Mouse (Mus musculus): ENCODE measurements at regions not wholly inside any gene's neighbourhood (a gene's known extent, or its start where the extent isn't known, plus 50 kb on each side); places are given as distances from the start of the nearest gene placed in this dataset.

- H3K27ac ChIP-seq, result no peak overlapping the region
- no peak overlapping the region for H3K9ac ChIP-seq (replicated peaks; ENCODE audit: low read length)
- 38% methylated on average over 5 of the region's 5 CpGs for WGBS
- ATAC-seq (peak; percentile 68; the same call in 1 of the 2 replicates), DNase-seq (ENCODE audit: low spot score) (peak; percentile 21)
- no peak for TF ChIP-seq CTCF (IDR thresholded peaks at IDR 0.05; ENCODE audit: low read depth)
- H3K36me3 ChIP-seq (ENCODE audit: insufficient read depth, low read length), result no peaks in the 10 kb centered on the region
- no peaks in the 10 kb centered on the region for H3K27me3 ChIP-seq (ENCODE audit: insufficient read depth, low read length)
- H3K9me3 ChIP-seq (ENCODE audit: low read length), result no peaks in the 10 kb centered on the region
- no peaks in the 10 kb centered on the region for H3K4me1 ChIP-seq (ENCODE audit: insufficient read depth, low read length)
- no peak overlapping the region for H3K4me2 ChIP-seq (ENCODE audit: low read depth, low read length)
- H3K4me3 ChIP-seq (ENCODE audit: low read length), result no peak overlapping the region
Observed at GRCm38 (mm10) chr15:92946216-92946615, 328.8 kb downstream of the Gxylt1 start.

GRCm38 (mm10) chr15:92903821-92904220, 371.2 kb downstream of the Gxylt1 start:
- H3K4me1 ChIP-seq (ENCODE audit: insufficient read depth, low read length), result no peaks in the 10 kb centered on the region
- H3K27ac ChIP-seq, result no peak overlapping the region
- H3K4me2 ChIP-seq (ENCODE audit: low read depth, low read length), result no peak overlapping the region
- DNase-seq (ENCODE audit: low spot score) (peak; percentile 53), ATAC-seq (no peak)
- no peaks in the 10 kb centered on the region for H3K9me3 ChIP-seq (ENCODE audit: low read length)
- H3K4me3 ChIP-seq (ENCODE audit: low read length), result no peak overlapping the region
- no peaks in the 10 kb centered on the region for H3K27me3 ChIP-seq (ENCODE audit: insufficient read depth, low read length)
- no peak overlapping the region for H3K9ac ChIP-seq (replicated peaks; ENCODE audit: low read length)
- H3K36me3 ChIP-seq (ENCODE audit: insufficient read depth, low read length), result no peaks in the 10 kb centered on the region
- WGBS, result 56% methylated on average over 8 of the region's 8 CpGs
- TF ChIP-seq CTCF (IDR thresholded peaks at IDR 0.05; ENCODE audit: low read depth), result no peak

GRCm38 (mm10) chr15:92897277-92897676, 377.7 kb downstream of the Gxylt1 start:
- Histone ChIP-seq H3K9ac (replicated peaks; ENCODE audit: low read length) (no peak overlapping the region), H3K36me3 (ENCODE audit: insufficient read depth, low read length) (no peaks in the 10 kb centered on the region), H3K4me2 (ENCODE audit: low read depth, low read length) (no peak overlapping the region), H3K4me1 (ENCODE audit: insufficient read depth, low read length) (no peaks in the 10 kb centered on the region), H3K4me3 (ENCODE audit: low read length) (no peak overlapping the region), H3K27me3 (ENCODE audit: insufficient read depth, low read length) (no peaks in the 10 kb centered on the region), H3K9me3 (ENCODE audit: low read length) (no peaks in the 10 kb centered on the region), H3K27ac (no peak overlapping the region)
- ATAC-seq, result no peak
- DNase-seq (ENCODE audit: low spot score), result no peak
- no peak for TF ChIP-seq CTCF (IDR thresholded peaks at IDR 0.05; ENCODE audit: low read depth)
- 90% methylated on average over 7 of the region's 7 CpGs for WGBS

GRCm38 (mm10) chr15:92895836-92896235, 379.1 kb downstream of the Gxylt1 start:
- H3K4me3 ChIP-seq (ENCODE audit: low read length), result no peak overlapping the region
- H3K27ac ChIP-seq, result no peak overlapping the region
- DNase-seq (ENCODE audit: low spot score) (no peak), ATAC-seq (no peak)
- no peaks in the 10 kb centered on the region for H3K9me3 ChIP-seq (ENCODE audit: low read length)
- TF ChIP-seq CTCF (IDR thresholded peaks at IDR 0.05; ENCODE audit: low read depth), result no peak
- no peaks in the 10 kb centered on the region for H3K4me1 ChIP-seq (ENCODE audit: insufficient read depth, low read length)
- 82% methylated on average over 4 of the region's 4 CpGs for WGBS
- H3K27me3 ChIP-seq (ENCODE audit: insufficient read depth, low read length), result no peaks in the 10 kb centered on the region
- H3K36me3 ChIP-seq (ENCODE audit: insufficient read depth, low read length), result no peaks in the 10 kb centered on the region
- no peak overlapping the region for H3K4me2 ChIP-seq (ENCODE audit: low read depth, low read length)
- H3K9ac ChIP-seq (replicated peaks; ENCODE audit: low read length), result no peak overlapping the region

- DNase-seq (ENCODE audit: low spot score), result no peak
- ATAC-seq, result no peak
- Histone ChIP-seq H3K4me1 (ENCODE audit: insufficient read depth, low read length) (no peaks in the 10 kb centered on the region), H3K27ac (no peak overlapping the region), H3K4me2 (ENCODE audit: low read depth, low read length) (no peak overlapping the region), H3K36me3 (ENCODE audit: insufficient read depth, low read length) (no peaks in the 10 kb centered on the region), H3K9me3 (ENCODE audit: low read length) (no peaks in the 10 kb centered on the region), H3K27me3 (ENCODE audit: insufficient read depth, low read length) (no peaks in the 10 kb centered on the region), H3K4me3 (ENCODE audit: low read length) (no peak overlapping the region), H3K9ac (replicated peaks; ENCODE audit: low read length) (no peak overlapping the region)
- 43% methylated on average over 5 of the region's 5 CpGs for WGBS
- TF ChIP-seq CTCF (IDR thresholded peaks at IDR 0.05; ENCODE audit: low read depth), result no peak
Observed at GRCm38 (mm10) chr15:92876438-92876837, 398.5 kb downstream of the Gxylt1 start.

GRCm38 (mm10) chr15:92864106-92864505, 410.9 kb downstream of the Gxylt1 start:
- WGBS, result 66% methylated on average over 5 of the region's 5 CpGs
- no peak for ATAC-seq
- Histone ChIP-seq H3K27me3 (ENCODE audit: insufficient read depth, low read length) (no peaks in the 10 kb centered on the region), H3K4me2 (ENCODE audit: low read depth, low read length) (no peak overlapping the region), H3K4me3 (ENCODE audit: low read length) (no peak overlapping the region), H3K9me3 (ENCODE audit: low read length) (no peaks in the 10 kb centered on the region), H3K36me3 (ENCODE audit: insufficient read depth, low read length) (no peaks in the 10 kb centered on the region), H3K4me1 (ENCODE audit: insufficient read depth, low read length) (no peaks in the 10 kb centered on the region), H3K9ac (replicated peaks; ENCODE audit: low read length) (no peak overlapping the region), H3K27ac (no peak overlapping the region)
- peak; percentile 31; the same call in 1 of the 2 replicates for TF ChIP-seq CTCF (IDR thresholded peaks at IDR 0.05; ENCODE audit: low read depth)
- no peak for DNase-seq (ENCODE audit: low spot score)

- H3K4me3 ChIP-seq (ENCODE audit: low read length), result no peak overlapping the region
- no peak overlapping the region for H3K4me2 ChIP-seq (ENCODE audit: low read depth, low read length)
- H3K4me1 ChIP-seq (ENCODE audit: insufficient read depth, low read length), result no peaks in the 10 kb centered on the region
- TF ChIP-seq CTCF (IDR thresholded peaks at IDR 0.05; ENCODE audit: low read depth), result no peak
- no peak for DNase-seq (ENCODE audit: low spot score)
- ATAC-seq, result no peak
- H3K36me3 ChIP-seq (ENCODE audit: insufficient read depth, low read length), result no peaks in the 10 kb centered on the region
- H3K9me3 ChIP-seq (ENCODE audit: low read length), result no peaks in the 10 kb centered on the region
- H3K27me3 ChIP-seq (ENCODE audit: insufficient read depth, low read length), result no peaks in the 10 kb centered on the region
- H3K27ac ChIP-seq, result no peak overlapping the region
- H3K9ac ChIP-seq (replicated peaks; ENCODE audit: low read length), result no peak overlapping the region
- 63% methylated on average over 5 of the region's 5 CpGs for WGBS
Observed at GRCm38 (mm10) chr15:92850854-92851253, 424.1 kb downstream of the Gxylt1 start.

Measured in hindbrain, postnatal 0 days (tissue).